Mouse (Mus musculus) hindbrain, embryonic 11.5 days (tissue): Measurements from ENCODE around the gene Ankrd60. TPM values are rescaled to one million over a fixed set of nuclear protein-coding genes. Genes with fewer than 3 reads are reported as not detected.

ENCODE experiments used
- ATAC-seq: fragments of 200-750 bp; cut with Nextera tagmentation; 2 replicates; pipeline ENCODE4 v1.8.0; 2017; ENCODE audit warnings: mild to moderate bottlenecking, moderate TSS enrichment, moderate library complexity; ENCODE audit not compliant: low FRiP score
- DNase-seq: peaks from one replicate; pipeline ENCODE4 v3.0.0-alpha.2; 2015; ENCODE audit warnings: low spot score
- H3K27ac ChIP-seq: fragments of 300-500 bp; sonication (generic); 2 replicates; pipeline ENCODE4 v1.5.1; 2014; ENCODE audit warnings: mild to moderate bottlenecking, low read depth, low read length
- H3K27me3 ChIP-seq: fragments of 300-500 bp; sonication (generic); 2 replicates; pipeline ENCODE4 v1.6.1; 2014; ENCODE audit warnings: mild to moderate bottlenecking, low read length, moderate library complexity, mixed read lengths; ENCODE audit not compliant: control insufficient read depth, insufficient read depth
- H3K36me3 ChIP-seq: fragments of 300-500 bp; sonication (generic); 2 replicates; pipeline ENCODE4 v1.6.1; 2014; ENCODE audit warnings: mild to moderate bottlenecking, low read length, moderate library complexity, mixed read lengths; ENCODE audit not compliant: control insufficient read depth, insufficient read depth
- H3K4me1 ChIP-seq: fragments of 300-500 bp; sonication (generic); replicated peaks from 2 replicates; pipeline ENCODE4 v1.6.1; 2014; ENCODE audit warnings: low read length, mixed read lengths; ENCODE audit not compliant: control insufficient read depth, insufficient read depth
- H3K4me2 ChIP-seq: fragments of 300-500 bp; sonication (generic); replicated peaks from 2 replicates; pipeline ENCODE4 v1.6.1; 2014; ENCODE audit warnings: mild to moderate bottlenecking, low read depth, low read length
- H3K4me3 ChIP-seq: fragments of 300-500 bp; sonication (generic); 2 replicates; pipeline ENCODE4 v1.5.1; 2014; ENCODE audit warnings: low read depth, low read length
- H3K9ac ChIP-seq: fragments of 300-500 bp; sonication (generic); 2 replicates; pipeline ENCODE4 v1.6.1; 2014; ENCODE audit warnings: low read depth, low read length
- H3K9me3 ChIP-seq: fragments of 300-500 bp; sonication (generic); 2 replicates; pipeline ENCODE4 v1.6.1; 2016; ENCODE audit warnings: low read length; ENCODE audit not compliant: control insufficient read depth
- WGBS: fragments of 180-500 bp; shearing (Covaris S2); extraction: QIAGEN DNeasy Blood & Tissue Kit; methylation state at CpG from one replicate; pipeline ENCODE4 v1.1.7; 2014; 5-methylcytosine and 5-hydroxymethylcytosine counted together
- polyA plus RNA-seq: library from polyadenylated mRNA; unstranded; fragments of >200 nt; fragmentation: Nextera tagmentation; extraction: Ambion mirVana; gene quantifications from 2 replicates; pipeline ENCODE4 v1.2.1, GENCODE M21; 2014

Ankrd60 gene
- polyA plus RNA-seq, 1 experiment from 2014 or later: not detected

DNA sequence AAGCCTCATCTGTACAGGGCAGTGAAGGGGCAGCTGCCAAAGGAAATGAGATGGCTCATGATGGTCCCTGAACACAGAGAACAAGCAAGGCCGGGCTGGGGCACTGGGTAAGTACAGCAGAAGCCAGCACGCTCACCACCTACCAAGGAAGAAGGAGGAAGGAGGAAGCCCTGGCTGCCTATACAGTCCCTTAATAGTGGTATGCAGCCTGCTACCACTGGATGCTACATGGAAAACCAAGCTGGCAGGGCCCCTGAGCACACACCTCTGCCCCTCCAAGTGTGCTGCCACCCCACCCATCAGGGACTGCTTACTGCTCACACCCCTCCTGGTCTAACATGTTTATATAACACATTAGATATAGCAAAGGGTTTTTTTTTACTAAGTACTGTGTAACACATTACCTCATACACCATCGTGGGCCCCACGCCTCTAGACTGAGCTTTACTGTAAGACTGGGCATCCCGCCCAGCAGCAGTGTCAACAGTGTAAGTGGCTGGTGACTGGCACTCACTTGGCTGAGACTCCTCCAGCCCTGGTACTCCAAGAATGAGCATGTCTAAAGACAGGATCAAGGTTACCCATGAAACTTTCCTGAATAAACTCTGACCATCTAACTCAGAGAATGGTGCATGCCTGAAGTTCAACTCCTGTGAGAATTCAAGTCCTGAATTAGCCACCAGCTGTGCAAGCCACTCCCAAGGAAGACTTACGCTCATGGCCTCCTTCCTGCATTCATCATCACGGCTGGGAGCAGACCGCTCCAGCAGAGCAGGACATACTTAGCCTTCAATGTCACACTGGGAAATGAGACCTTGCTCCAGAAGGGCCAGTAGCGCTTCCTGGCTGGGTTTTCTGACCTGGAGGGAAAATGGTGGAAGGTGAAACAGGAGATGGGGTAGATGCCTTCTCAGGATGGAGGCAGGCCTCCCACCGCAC lies 30.1 kb upstream of the Ankrd60 start:
- H3K4me3 ChIP-seq: no peak overlapping the region
- no peak overlapping the region for H3K4me2 ChIP-seq
- H3K4me1 ChIP-seq: no peaks in the 10 kb centered on the region
- H3K9me3 ChIP-seq: no peaks in the 10 kb centered on the region
- no peak overlapping the region for H3K27ac ChIP-seq
- ATAC-seq (no peak), DNase-seq (no peak)
- H3K36me3 ChIP-seq: no peaks in the 10 kb centered on the region
- no peak overlapping the region for H3K9ac ChIP-seq
- H3K27me3 ChIP-seq: no peaks in the 10 kb centered on the region
- WGBS: 86% methylated on average over 10 of the region's 10 CpGs

DNA sequence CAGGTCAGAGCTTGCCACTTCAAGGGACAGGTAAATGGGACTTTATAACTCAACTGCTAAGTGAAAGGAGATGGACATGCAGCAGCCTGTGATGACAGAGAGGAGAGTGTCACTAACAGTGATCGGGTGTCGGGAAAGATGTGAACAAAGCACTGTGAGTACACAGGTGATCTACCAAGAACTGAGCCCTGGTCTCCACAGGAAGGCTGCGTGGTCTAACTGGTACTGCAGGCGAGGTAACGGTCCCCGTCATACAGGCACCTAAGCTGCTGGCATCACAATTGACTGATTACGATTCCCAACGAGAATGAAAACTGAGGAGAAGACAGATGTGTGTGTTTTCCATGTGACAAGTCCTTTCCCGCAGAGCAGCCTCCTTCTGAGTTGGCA lies 28.2 kb upstream of the Ankrd60 start:
- WGBS: 84% methylated on average over 9 of the region's 9 CpGs
- DNase-seq (no peak), ATAC-seq (no peak; the same call in 1 of the 2 replicates)
- Histone ChIP-seq H3K4me3 (no peak overlapping the region), H3K9me3 (no peaks in the 10 kb centered on the region), H3K36me3 (no peaks in the 10 kb centered on the region), H3K4me1 (no peaks in the 10 kb centered on the region), H3K9ac (no peak overlapping the region), H3K27me3 (no peaks in the 10 kb centered on the region), H3K4me2 (no peak overlapping the region), H3K27ac (peak overlapping the region; percentile 55)

DNA sequence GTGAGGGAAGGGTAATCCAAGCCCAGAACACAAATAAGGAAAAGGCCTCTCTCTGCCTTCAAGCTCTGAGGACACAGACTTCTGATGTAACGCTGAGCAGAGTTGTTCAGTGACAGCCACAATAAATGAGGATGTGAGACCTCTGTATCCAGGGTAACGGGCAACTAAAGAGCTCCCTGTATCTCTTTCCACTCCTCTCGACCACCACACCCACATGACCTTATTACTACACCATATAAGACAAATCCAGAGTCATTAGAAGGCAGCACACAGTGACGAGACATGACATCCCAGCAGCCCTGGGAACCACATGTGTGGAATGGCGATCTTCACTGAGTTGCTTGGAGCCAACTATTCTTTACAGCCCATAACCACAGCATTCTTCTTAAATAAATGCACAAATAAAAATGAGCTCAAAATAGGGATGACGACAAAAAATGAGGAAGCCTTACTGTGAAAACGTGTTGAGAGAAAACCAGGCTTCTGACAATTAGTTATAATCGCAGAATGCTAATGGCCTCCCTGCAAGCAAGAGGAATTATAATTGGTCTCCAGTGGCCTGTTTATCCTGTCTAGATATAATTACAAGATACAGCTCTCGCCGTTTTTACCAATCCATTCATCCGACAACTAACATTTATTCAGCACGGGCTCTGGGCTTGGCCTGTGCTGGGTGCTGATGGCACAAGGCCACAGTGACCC lies 27.7 kb upstream of the Ankrd60 start:
- Histone ChIP-seq H3K4me2 (no peak overlapping the region), H3K27ac (peak overlapping the region; percentile 55), H3K36me3 (no peaks in the 10 kb centered on the region), H3K27me3 (no peaks in the 10 kb centered on the region), H3K9me3 (no peaks in the 10 kb centered on the region), H3K4me3 (no peak overlapping the region), H3K9ac (no peak overlapping the region), H3K4me1 (no peaks in the 10 kb centered on the region)
- 67% methylated on average over 12 of the region's 12 CpGs for WGBS
- ATAC-seq (peak; percentile 75), DNase-seq (no peak)

DNA sequence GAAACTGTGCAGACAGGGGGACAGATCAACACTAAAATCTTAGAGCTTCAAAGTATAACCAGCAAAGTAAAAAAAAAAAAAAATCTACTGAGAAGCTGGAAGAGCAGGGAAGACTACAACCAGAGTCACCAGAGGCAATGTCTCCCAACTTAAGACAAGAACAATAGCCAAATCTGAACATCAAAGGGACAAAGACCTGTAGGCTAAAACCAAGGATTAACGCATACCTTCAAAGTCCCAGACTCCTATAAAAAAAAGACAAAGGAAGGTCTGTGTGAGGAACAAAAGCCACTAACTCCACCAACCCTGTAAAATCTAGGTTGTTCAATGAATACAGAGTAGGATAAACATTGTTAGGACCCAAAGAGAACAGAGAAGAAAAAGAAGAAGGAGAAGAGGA lies 23.7 kb upstream of the Ankrd60 start:
- Histone ChIP-seq H3K9me3 (no peaks in the 10 kb centered on the region), H3K9ac (no peak overlapping the region), H3K36me3 (no peaks in the 10 kb centered on the region), H3K4me2 (no peak overlapping the region), H3K27me3 (no peaks in the 10 kb centered on the region), H3K4me3 (no peak overlapping the region), H3K4me1 (no peaks in the 10 kb centered on the region), H3K27ac (no peak overlapping the region)
- DNase-seq: no peak
- 88% methylated on average over 1 of the region's 1 CpGs for WGBS
- ATAC-seq: no peak

DNA sequence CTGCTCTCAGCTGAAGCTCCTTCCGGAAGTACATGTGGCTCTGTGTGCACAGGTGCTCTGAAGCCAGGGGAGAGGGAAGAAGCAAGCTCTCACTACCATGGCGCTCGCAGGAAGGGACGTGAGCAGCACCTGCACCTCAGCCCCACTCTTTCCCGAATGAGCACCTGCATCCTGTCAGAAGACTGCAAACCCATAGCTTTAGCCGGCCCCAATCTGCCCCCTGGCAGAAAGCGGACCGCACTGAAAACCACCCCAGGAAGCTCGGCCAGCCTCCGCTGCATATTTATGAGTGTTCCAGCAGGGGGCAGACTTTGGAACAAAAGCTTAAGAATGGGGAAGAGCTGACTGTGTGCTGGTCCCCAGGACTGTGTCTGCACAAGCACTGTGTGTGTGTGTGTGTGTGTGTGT lies 17.2 kb upstream of the Ankrd60 start:
- H3K27me3 ChIP-seq: no peaks in the 10 kb centered on the region
- ATAC-seq (no peak), DNase-seq (peak; percentile 41)
- no peak overlapping the region for H3K9ac ChIP-seq
- H3K4me2 ChIP-seq: no peak overlapping the region
- no peak overlapping the region for H3K4me3 ChIP-seq
- H3K27ac ChIP-seq: no peak overlapping the region
- H3K36me3 ChIP-seq: no peaks in the 10 kb centered on the region
- no peaks in the 10 kb centered on the region for H3K9me3 ChIP-seq
- H3K4me1 ChIP-seq: 0 out of 2 replicates have a peak, but pooled peaks cover 2% of the 10 kb centered on the region
- 48% methylated on average over 10 of the region's 10 CpGs for WGBS

DNA sequence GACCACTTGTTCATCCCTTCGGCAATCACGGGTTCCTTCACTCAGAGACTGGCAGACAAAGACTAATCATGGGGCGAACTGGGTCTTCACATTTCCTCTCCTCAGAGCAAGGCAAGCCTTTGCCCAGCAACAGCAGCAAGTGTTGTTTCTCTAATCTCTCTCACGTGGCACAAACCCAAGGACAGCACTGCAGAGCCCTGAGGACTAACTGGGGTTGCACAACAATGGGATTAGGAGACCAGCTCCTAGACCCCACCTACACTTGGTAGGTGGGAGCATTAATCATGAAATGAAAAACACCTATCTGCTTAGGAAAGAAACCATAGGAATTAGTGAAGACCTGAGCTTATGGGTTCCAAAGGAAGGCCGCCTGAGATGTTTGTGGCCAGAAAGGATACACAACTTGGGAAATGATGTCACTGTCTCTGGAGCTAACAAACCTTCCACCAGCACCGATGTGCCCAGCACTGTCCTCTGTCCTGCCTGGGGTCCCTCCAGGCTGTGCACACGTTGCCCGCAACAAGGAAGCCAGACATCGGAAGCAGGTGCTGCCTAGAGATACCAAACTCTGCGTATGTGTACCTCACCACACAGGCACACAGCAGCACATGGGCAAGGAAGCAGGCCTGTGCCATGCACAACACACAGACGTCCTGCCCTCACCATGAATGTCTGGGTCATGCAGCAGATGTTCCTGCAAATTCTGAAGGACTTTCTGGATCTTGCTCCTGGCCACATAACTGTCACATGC lies 16.3 kb upstream of the Ankrd60 start:
- WGBS: 72% methylated on average over 11 of the region's 11 CpGs
- H3K27ac ChIP-seq: no peak overlapping the region
- no peak overlapping the region for H3K9ac ChIP-seq
- no peaks in the 10 kb centered on the region for H3K36me3 ChIP-seq
- H3K4me3 ChIP-seq: no peak overlapping the region
- H3K27me3 ChIP-seq: no peaks in the 10 kb centered on the region
- no peak overlapping the region for H3K4me2 ChIP-seq
- no peak for DNase-seq
- ATAC-seq: 0 out of 2 replicates have a peak, but pooled peaks have one; percentile 10
- no peaks in the 10 kb centered on the region for H3K9me3 ChIP-seq
- H3K4me1 ChIP-seq: 0 out of 2 replicates have a peak, but pooled peaks cover 2% of the 10 kb centered on the region

DNA sequence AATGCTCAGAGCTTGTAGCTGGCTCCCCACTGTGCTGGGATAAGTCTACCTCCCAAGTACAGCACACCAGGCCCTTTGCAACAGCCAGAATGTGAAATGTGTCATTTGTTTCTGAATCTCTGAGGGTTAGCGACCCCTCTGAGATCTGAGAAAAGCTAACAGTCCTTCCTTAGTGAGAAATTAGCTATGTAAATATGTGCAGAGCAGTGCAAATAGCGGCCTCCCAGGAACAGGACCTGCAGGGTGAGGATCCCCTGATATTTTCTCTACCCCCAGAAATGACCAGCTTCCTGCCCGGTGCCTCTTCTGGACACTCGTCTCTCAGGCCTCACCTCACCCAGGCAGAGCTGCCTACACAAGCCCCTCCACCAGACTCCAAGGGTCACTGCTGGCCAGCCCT lies 15.7 kb upstream of the Ankrd60 start:
- DNase-seq (no peak), ATAC-seq (no peak)
- no peaks in the 10 kb centered on the region for H3K9me3 ChIP-seq
- H3K27me3 ChIP-seq: no peaks in the 10 kb centered on the region
- no peak overlapping the region for H3K4me2 ChIP-seq
- H3K4me3 ChIP-seq: no peak overlapping the region
- WGBS: 45% methylated on average over 4 of the region's 4 CpGs
- H3K9ac ChIP-seq: no peak overlapping the region
- H3K36me3 ChIP-seq: no peaks in the 10 kb centered on the region
- 0 out of 2 replicates have a peak, but pooled peaks cover 2% of the 10 kb centered on the region for H3K4me1 ChIP-seq
- H3K27ac ChIP-seq: no peak overlapping the region

DNA sequence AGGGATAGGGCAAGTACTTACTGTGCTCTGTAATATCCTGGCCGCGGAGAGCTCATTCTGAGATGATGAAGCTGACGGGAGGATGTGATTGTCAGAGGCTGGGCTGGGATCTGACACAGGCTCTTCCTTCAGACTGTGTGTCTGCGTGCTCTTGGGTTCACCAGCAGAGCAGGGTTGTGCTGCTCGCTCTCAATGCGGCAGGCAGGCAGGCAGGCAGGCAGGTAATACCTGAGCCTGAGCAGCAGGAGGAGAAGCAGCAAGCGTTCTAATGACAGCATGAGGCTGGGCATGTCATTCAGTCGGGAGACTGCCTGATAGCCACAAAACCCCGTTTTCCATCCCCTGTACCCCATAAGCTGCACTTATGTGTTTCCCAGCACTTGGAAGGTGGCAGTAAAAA lies 14.6 kb upstream of the Ankrd60 start:
- no peaks in the 10 kb centered on the region for H3K27me3 ChIP-seq
- peak overlapping the region; percentile 14; the same call in 1 of the 2 replicates for H3K27ac ChIP-seq
- 0 out of 2 replicates have a peak, but pooled peaks cover 2% of the 10 kb centered on the region for H3K4me1 ChIP-seq
- H3K9ac ChIP-seq: no peak overlapping the region
- 51% methylated on average over 9 of the region's 9 CpGs for WGBS
- ATAC-seq (0 out of 2 replicates have a peak, but pooled peaks have one; percentile 13), DNase-seq (no peak)
- no peaks in the 10 kb centered on the region for H3K9me3 ChIP-seq
- H3K4me2 ChIP-seq: no peak overlapping the region
- no peak overlapping the region for H3K4me3 ChIP-seq
- no peaks in the 10 kb centered on the region for H3K36me3 ChIP-seq
